Mouse (Mus musculus) cerebellum, adult 11 months (tissue): Measurements from ENCODE around the gene Ankrd55.
"Not testable (repeated sequence)": the region's sequence is repeated elsewhere in the genome, so short reads cannot be mapped to it uniquely, and the experiment has no call there.

Experiments used
- DNase-seq: peaks from one replicate; pipeline ENCODE4 v3.0.0; 2022

The Ankrd55 gene

GRCm38 (mm10) chr13:112294446-112294845 lies 6.2 kb downstream of the Ankrd55 start:
- no peak for DNase-seq

- DNase-seq = no peak
These were observed 9.5 kb downstream of the Ankrd55 start for GRCm38 (mm10) chr13:112297781-112298180.

DNA sequence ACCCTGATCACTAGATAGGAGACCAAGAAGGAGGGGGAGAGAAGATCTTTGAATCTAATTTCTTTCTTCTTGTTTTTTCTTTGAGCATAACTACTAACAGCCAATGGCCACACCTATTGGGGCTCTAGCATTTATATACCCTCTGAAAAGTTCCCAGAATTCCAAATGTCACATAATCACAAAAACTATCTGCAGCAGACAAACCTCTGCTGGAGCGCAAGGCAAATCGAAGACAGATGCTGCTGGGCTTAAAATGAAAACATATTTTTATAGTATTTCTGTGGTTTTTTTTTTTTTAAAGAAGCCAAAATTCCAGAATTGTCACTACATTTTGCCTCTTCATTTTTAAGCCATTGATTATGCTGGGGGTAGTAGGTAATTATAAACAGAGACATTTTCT lies 15.2 kb downstream of the Ankrd55 start:
- DNase-seq = no peak

GRCm38 (mm10) chr13:112308672-112309071 lies 20.4 kb downstream of the Ankrd55 start:
- DNase-seq = no peak

DNA sequence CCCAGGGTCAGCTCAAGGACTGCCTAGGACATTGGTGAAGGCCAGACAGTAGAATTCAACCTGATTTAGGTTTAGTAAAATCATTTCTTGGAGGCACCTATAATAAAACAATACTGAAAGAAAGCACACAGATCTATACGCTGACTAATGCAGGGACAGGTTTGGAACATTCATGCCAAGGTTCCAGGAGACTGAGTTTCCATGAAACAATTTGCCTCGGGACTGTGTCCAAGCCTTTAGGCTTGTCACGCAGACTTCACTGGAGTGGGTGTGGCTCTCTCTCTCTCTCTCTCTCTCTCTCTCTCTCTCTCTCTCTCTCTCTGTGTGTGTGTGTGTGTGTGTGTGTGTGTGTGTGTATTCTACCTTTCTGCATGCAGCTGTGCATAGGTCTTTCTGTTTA lies 23.4 kb downstream of the Ankrd55 start:
- not testable (repeated sequence) for DNase-seq

DNA sequence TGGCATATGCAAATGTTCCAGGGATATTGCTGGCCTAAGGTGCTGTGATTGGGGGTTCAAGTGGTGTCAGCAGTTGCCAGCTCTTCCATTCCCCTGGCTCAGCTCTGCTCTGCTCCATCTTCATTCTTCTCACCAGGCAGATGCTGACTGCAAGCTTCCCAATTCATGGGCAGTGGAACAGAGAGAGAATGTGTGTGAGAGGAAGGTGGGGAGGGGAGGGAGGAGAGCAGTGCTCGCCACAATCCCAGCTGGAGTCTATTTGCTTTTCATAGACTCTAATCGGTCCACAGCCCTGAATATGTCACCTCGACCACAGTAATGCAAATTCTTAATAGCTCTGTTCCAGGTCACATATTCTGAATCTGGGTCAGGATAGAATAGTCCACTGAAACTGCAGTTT lies 27.2 kb downstream of the Ankrd55 start:
- DNase-seq = no peak

DNA sequence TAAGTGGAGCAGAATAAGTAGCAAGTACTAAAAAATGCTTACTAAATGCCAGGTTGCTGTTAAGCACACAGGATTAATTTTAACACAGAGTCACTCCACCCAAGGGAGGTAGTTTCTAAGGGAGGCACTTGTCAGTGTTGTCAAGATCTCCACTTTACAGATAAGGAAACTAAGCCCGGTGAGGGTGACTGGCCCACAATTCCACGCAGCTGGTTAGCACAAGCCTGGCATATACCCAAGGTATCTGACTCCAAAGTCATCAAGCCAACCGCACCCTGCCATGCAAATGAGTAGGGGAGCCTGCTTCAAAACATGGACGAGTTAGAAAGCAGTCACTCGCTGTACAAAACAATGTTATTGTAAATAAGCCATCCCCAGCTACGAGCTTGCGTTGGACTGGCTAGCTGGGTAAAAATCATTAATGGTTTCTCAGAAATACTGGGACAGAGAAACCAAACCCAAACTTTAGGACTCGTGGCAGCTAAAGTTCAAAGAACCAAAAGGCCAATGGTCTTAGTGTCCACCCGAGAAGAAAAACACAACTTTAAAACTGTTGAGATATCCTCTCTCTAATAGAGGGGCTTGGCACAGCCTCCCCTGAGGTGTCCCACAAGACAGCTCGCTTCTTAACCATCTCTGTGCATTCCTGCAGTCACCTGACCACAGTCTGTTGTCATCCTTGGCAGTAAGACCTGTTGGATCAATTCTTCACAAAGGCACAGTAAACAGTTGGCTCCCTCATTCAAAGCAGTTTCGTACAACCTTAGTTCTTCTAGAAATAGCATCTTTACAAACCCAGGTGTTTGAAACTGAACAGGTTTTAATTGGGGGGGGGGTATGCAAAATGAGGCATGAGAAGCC lies 28.6 kb downstream of the Ankrd55 start:
- no peak for DNase-seq

- no peak for DNase-seq
These were observed 29.9 kb downstream of the Ankrd55 start for GRCm38 (mm10) chr13:112318124-112318523.

GRCm38 (mm10) chr13:112323591-112324266 lies 35.5 kb downstream of the Ankrd55 start:
- no peak for DNase-seq

DNA sequence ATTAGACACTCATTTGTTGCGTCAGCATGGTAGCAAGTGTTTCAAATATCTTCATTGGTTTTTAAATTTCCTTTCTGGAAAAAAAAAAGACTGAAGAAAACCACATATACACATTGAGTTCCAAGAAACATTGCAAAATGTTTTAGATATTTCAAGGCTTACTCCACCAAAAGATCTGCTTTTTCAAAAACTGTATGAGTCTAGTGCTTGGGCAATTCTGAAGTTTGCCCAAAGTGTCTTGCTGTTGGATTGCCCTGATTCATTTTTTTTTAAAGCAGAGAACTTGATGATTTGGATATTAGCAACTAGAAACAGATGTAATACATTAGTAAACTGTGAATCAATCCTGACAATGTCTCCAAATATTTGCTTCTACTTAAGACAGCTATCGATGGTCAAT lies 36.9 kb downstream of the Ankrd55 start:
- no peak for DNase-seq

DNA sequence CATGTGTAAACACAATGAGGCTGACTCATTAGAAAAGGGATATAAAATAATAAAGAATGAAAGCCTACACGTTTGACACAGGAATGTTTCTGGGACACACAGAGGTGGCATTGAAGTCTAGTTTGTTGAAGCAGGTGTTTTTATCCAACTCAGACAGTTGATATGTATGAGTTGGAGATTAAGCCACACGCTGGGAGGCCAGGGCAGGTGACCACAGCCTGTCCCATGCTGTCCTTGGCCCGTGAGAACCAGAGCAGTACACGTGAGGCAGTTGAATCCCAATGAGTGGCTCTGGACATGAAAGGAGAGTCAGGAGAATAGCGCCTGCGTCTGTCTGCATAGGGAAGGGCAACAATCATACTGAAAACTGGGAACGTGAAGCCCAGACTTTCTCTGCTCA lies 38.2 kb downstream of the Ankrd55 start:
- DNase-seq = no peak

- DNase-seq = no peak
These were observed 38.7 kb downstream of the Ankrd55 start for GRCm38 (mm10) chr13:112326977-112327376.

- DNase-seq = no peak
These were observed 39.3 kb downstream of the Ankrd55 start for GRCm38 (mm10) chr13:112327511-112327910.

GRCm38 (mm10) chr13:112330257-112330656 lies 42.0 kb downstream of the Ankrd55 start:
- DNase-seq = no peak

- DNase-seq = no peak
These were observed 42.8 kb downstream of the Ankrd55 start for GRCm38 (mm10) chr13:112330919-112331681.

GRCm38 (mm10) chr13:112331682-112332061 lies 43.4 kb downstream of the Ankrd55 start:
- DNase-seq = no peak

DNA sequence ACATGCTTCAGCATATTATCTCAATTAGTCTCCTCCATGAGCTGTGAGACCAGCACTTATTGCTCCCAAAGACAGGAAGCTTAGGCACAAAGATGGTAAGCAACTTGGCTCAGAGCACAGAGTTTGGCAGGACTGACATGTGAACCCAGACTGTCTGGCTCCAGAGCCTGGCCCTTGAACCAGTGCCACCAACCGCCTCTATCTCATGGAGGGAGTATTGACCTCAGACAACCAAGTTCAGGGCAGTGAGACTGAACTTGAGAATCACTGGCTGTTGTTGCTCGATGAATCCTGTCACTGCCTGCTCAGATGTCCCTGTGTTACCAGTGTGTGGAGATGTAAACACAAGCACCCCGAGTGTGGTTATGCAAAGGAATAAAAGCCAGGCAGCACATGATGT lies 47.3 kb downstream of the Ankrd55 start:
- no peak for DNase-seq

- DNase-seq = no peak
These were observed 48.9 kb downstream of the Ankrd55 start for GRCm38 (mm10) chr13:112337146-112337545.

DNA sequence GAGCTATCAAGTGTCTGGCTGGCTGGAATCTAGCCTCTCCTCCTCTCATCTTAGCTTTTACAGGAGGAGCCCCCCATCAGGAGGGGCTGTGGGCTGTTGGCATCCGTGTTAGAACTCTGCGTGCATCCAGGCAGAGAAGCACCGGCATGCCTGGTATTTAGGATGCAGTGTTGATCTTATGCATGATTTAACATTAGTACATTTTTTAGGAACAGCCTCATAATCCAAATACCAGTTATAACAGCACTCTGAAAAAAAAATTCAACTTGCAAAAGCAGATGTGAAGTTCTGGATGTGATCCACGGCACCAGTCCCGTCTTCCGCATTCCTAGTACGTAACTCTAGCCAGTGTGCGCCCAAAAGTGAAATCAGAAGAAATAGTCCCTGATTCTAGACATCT lies 52.0 kb downstream of the Ankrd55 start:
- no peak for DNase-seq

- DNase-seq = no peak
These were observed 52.5 kb downstream of the Ankrd55 start for GRCm38 (mm10) chr13:112340761-112341160.

DNA sequence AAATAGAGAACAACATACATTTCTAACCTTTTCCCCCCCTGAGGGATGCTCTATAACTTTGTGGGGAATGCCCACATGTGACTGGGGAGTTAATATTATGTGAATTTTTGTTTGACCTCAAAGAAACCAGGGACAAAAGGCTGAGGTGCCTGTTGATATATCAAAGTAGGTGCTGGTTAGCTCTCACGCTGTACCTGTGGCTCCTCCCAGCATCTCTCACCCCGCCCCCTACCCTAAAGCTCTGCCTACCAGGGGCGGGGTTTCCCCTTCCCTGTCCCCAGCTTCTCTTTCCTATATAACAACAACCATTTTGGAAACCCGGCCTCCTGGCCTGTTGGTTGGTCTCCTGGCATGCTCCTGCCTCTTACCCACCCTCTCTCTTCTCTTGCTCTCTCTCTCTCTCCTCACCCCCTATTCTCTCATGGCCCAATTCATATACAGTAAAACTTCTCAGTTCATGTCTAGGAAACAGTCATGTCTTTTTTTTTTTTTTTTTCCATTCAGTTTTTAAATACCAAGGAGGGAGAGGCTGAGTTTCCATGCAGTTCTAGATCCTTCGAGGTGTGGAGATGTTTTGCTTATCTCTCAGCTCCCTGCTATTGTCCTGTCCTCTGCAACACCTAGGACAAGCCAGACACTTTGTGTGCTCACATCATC lies 54.8 kb downstream of the Ankrd55 start:
- DNase-seq = no peak

DNA sequence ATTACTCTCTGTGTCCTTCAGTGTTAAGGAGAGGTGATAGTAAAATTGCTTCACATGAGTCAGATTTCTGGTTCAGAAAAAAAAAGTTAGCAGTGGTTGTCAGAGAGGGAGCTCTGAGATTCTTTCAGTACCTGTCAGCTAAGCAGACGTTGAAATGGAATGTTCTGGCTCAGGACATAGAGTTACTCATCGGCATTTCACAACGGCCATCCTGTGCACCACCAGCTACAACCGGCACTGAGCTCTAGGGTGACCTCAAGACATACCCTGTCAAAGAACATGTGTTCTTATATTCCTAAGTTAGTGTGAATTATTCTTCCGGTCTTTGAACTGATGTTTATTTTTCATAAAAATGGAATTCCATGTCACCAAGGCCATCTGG lies 55.4 kb downstream of the Ankrd55 start:
- no peak for DNase-seq

DNA sequence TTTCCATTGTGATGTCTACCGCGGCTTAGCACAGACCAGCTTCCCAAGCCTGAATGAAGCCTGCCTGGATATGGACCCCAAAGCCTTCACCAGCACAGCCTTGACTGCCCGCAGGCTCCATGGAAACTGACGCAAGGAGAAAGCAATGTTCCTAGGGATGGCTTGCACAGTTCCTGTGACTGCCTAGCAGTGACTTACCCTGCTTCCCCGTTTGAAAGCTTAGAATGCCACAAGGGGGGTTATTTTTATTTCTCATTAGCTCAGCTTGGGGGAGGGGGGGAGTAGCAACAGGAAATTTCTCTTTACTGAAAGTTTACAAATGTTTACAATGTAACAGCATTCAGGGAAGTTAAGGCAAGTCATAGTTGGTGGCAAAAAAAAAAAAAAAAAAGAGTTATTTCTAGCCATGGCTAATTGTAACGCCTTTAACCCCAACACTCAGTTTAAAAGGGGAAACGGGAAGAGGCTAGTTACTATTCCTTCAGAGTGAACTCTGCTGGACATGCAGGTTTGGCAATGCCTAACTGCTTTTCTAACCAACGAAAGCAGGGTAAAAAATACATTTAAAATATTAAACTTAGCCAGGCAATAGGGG lies 56.1 kb downstream of the Ankrd55 start:
- DNase-seq = no peak
